Mouse (Mus musculus) right cerebral cortex, postnatal 10 days (tissue): ENCODE measurements at regions not wholly inside any gene's neighbourhood (a gene's known extent, or its start where the extent isn't known, plus 50 kb on each side); places are given as distances from the start of the nearest gene placed in this dataset.

Source experiments
- DNase-seq, 2 experiments: peaks; one replicate each; pipeline ENCODE4 v3.0.0; 2021; ENCODE audit warnings: low spot score in 2 of 2

GRCm38 (mm10) chr10:101117158-101117557 lies 526.9 kb downstream of the 1700017N19Rik start:
- no peak for DNase-seq

GRCm38 (mm10) chr10:101120209-101120608 lies 529.9 kb downstream of the 1700017N19Rik start:
- no peak for DNase-seq

GRCm38 (mm10) chr10:101167085-101167484 lies 514.2 kb upstream of the Mgat4c start:
- no peak for DNase-seq

GRCm38 (mm10) chr10:101171826-101172225 lies 509.5 kb upstream of the Mgat4c start:
- DNase-seq, result no peak

GRCm38 (mm10) chr10:101189233-101189632 lies 492.1 kb upstream of the Mgat4c start:
- DNase-seq, result peak; percentile 20 to 21
